Mouse (Mus musculus): ENCODE data around the gene H2-DMb2. TPM values are rescaled to one million over a fixed set of nuclear protein-coding genes. Genes with fewer than 3 reads are reported as not detected.

Gene H2-DMb2
- 4.9 and 5.2 TPM in 2 replicates for polyA plus RNA-seq (2012; rRNA removed)

GRCm38 (mm10) chr17:34143033-34143432, at the start of gene H2-DMb2:
Gene H2-DMb2, plus strand, starts transcription at chr17:34143307.

GRCm38 (mm10) chr17:34119249-34120179, 23.6 kb upstream of the H2-DMb2 start, which contains the start of gene H2-DMa:
Gene H2-DMa, plus strand, starts transcription at chr17:34119541.

GRCm38 (mm10) chr17:34122188-34122984, 20.7 kb upstream of the H2-DMb2 start, which contains the start of gene Brd2:
Gene Brd2, minus strand, starts transcription at chr17:34122634.

GRCm38 (mm10) chr17:34152923-34153322, 9.8 kb downstream of the H2-DMb2 start, which contains the start of gene H2-DMb1:
Gene H2-DMb1, plus strand, starts transcription at chr17:34153072.

GRCm38 (mm10) chr17:34187261-34187916, 44.3 kb downstream of the H2-DMb2 start, which contains the start of the genes Tap1 and Psmb9:
Gene Tap1, plus strand, starts transcription at chr17:34187553.
Gene Psmb9, minus strand, starts transcription at chr17:34187764.

GRCm38 (mm10) chr17:34196941-34197894, 54.1 kb downstream of the H2-DMb2 start, which contains the start of gene Psmb8:
Gene Psmb8, plus strand, starts transcription at chr17:34197721.

Other genes with a start within 250 kb of the H2-DMb2 start
- 0.43 TPM in 1 of 2 replicates, not detected in the other for gene Platr17, start 238.2 kb upstream of the H2-DMb2 start, polyA plus RNA-seq (2012; rRNA removed)
- gene Daxx, start 233.9 kb upstream of the H2-DMb2 start, polyA plus RNA-seq (2012; rRNA removed): 53.9 and 59.5 TPM in 2 replicates
- 189 and 212 TPM in 2 replicates for gene Tapbp, start 227.4 kb upstream of the H2-DMb2 start, polyA plus RNA-seq (2012; rRNA removed)
- 105 and 109 TPM in 2 replicates for gene Zbtb22, start 227.4 kb upstream of the H2-DMb2 start, polyA plus RNA-seq (2012; rRNA removed)
- 212 and 227 TPM in 2 replicates for gene Rgl2, start 213.8 kb upstream of the H2-DMb2 start, polyA plus RNA-seq (2012; rRNA removed)
- gene Pfdn6, start 203.0 kb upstream of the H2-DMb2 start, polyA plus RNA-seq (2012; rRNA removed): 18.3 and 18.5 TPM in 2 replicates
- 26.7 and 33.0 TPM in 2 replicates for gene Wdr46, start 202.6 kb upstream of the H2-DMb2 start, polyA plus RNA-seq (2012; rRNA removed)
- gene B3galt4, start 191.8 kb upstream of the H2-DMb2 start, polyA plus RNA-seq (2012; rRNA removed): 13.9 and 15.3 TPM in 2 replicates
- gene Vps52, start 187.5 kb upstream of the H2-DMb2 start, polyA plus RNA-seq (2012; rRNA removed): 65.4 and 80.8 TPM in 2 replicates
- 733 and 1,224 TPM in 2 replicates for gene Rps18, start 187.3 kb upstream of the H2-DMb2 start, polyA plus RNA-seq (2012; rRNA removed)
- gene H2-K1, start 143.0 kb upstream of the H2-DMb2 start, polyA plus RNA-seq (2012; rRNA removed): 968 and 1,399 TPM in 2 replicates
- 133 and 190 TPM in 2 replicates for gene Ring1, start 118.6 kb upstream of the H2-DMb2 start, polyA plus RNA-seq (2012; rRNA removed)
- gene H2-Ke6, start 115.2 kb upstream of the H2-DMb2 start, polyA plus RNA-seq (2012; rRNA removed): 161 and 192 TPM in 2 replicates
- gene Slc39a7, start 111.6 kb upstream of the H2-DMb2 start, polyA plus RNA-seq (2012; rRNA removed): 301 and 303 TPM in 2 replicates
- gene Rxrb, start 111.5 kb upstream of the H2-DMb2 start, polyA plus RNA-seq (2012; rRNA removed): 85.3 and 124 TPM in 2 replicates
- 1.5 and 2.2 TPM in 2 replicates for gene Col11a2, start 103.9 kb upstream of the H2-DMb2 start, polyA plus RNA-seq (2012; rRNA removed)
- gene H2-Oa, start 51.0 kb upstream of the H2-DMb2 start, polyA plus RNA-seq (2012; rRNA removed): 4.3 and 5.2 TPM in 2 replicates
- 27.4 and 34.5 TPM in 2 replicates for gene H2-DMa, start 23.8 kb upstream of the H2-DMb2 start, polyA plus RNA-seq (2012; rRNA removed)
- gene Brd2, start 20.7 kb upstream of the H2-DMb2 start, polyA plus RNA-seq (2012; rRNA removed): 98.9 and 139 TPM in 2 replicates
- gene H2-DMb1, start 9.8 kb downstream of the H2-DMb2 start, polyA plus RNA-seq (2012; rRNA removed): 37.1 and 46.2 TPM in 2 replicates
- 31.1 and 34.5 TPM in 2 replicates for gene Tap1, start 44.2 kb downstream of the H2-DMb2 start, polyA plus RNA-seq (2012; rRNA removed)
- 33.5 and 45.8 TPM in 2 replicates for gene Psmb9, start 44.5 kb downstream of the H2-DMb2 start, polyA plus RNA-seq (2012; rRNA removed)
- gene Psmb8, start 54.4 kb downstream of the H2-DMb2 start, polyA plus RNA-seq (2012; rRNA removed): 53.0 and 66.5 TPM in 2 replicates
- gene Tap2, start 60.2 kb downstream of the H2-DMb2 start, polyA plus RNA-seq (2012; rRNA removed): 45.6 and 51.9 TPM in 2 replicates
- gene H2-Ob, start 95.6 kb downstream of the H2-DMb2 start, polyA plus RNA-seq (2012; rRNA removed): 4.7 and 5.5 TPM in 2 replicates
- gene H2-Ab1, start 114.4 kb downstream of the H2-DMb2 start, polyA plus RNA-seq (2012; rRNA removed): 1,005 and 1,153 TPM in 2 replicates
- gene H2-Aa, start 144.5 kb downstream of the H2-DMb2 start, polyA plus RNA-seq (2012; rRNA removed): 215 and 235 TPM in 2 replicates
- 122 and 123 TPM in 2 replicates for gene H2-Eb1, start 162.6 kb downstream of the H2-DMb2 start, polyA plus RNA-seq (2012; rRNA removed)
- gene H2-Eb2, start 182.4 kb downstream of the H2-DMb2 start, polyA plus RNA-seq (2012; rRNA removed): 0.03 and 0.08 TPM in 2 replicates
- 0.79 and 1.3 TPM in 2 replicates for gene Btnl2, start 211.5 kb downstream of the H2-DMb2 start, polyA plus RNA-seq (2012; rRNA removed)
- gene Btnl1, start 233.8 kb downstream of the H2-DMb2 start, polyA plus RNA-seq (2012; rRNA removed): 0.08 and 0.22 TPM in 2 replicates